Mouse (Mus musculus): ENCODE data around the gene Prdm10.
A peak's percentile ranks its signal among the peaks of the same experiment; 100 is the strongest.

Prdm10 gene

GRCm38 (mm10) chr9:31354051-31354450 lies 73.7 kb downstream of the Prdm10 start:
- DNase-seq (ENCODE audit: low read depth): no peak

GRCm38 (mm10) chr9:31363698-31364609 lies 83.6 kb downstream of the Prdm10 start:
- DNase-seq (ENCODE audit: low read depth): no peak

GRCm38 (mm10) chr9:31365086-31365485 lies 84.7 kb downstream of the Prdm10 start:
- no peak for DNase-seq (ENCODE audit: low read depth)

GRCm38 (mm10) chr9:31371740-31372139 lies 91.4 kb downstream of the Prdm10 start:
- no peak for DNase-seq (ENCODE audit: low read depth)

- DNase-seq (ENCODE audit: low read depth): no peak
These were observed 96.3 kb downstream of the Prdm10 start for GRCm38 (mm10) chr9:31376661-31377060.

GRCm38 (mm10) chr9:31384786-31385499 lies 104.6 kb downstream of the Prdm10 start:
- DNase-seq (ENCODE audit: low read depth): peak; percentile 11

- DNase-seq (ENCODE audit: low read depth): no peak
These were observed 105.1 kb downstream of the Prdm10 start for GRCm38 (mm10) chr9:31385500-31385869.

- DNase-seq (ENCODE audit: low read depth): peak; percentile 97
These were observed 105.6 kb downstream of the Prdm10 start, which contains the start of gene Nfrkb for GRCm38 (mm10) chr9:31385947-31386354. Nfrkb (plus strand) TSS chr9:31386192.

- peak; percentile 71 for DNase-seq (ENCODE audit: low read depth)
These were observed 106.2 kb downstream of the Prdm10 start for GRCm38 (mm10) chr9:31386368-31387180.

- no peak for DNase-seq (ENCODE audit: low read depth)
These were observed 106.9 kb downstream of the Prdm10 start for GRCm38 (mm10) chr9:31387206-31387605.

- peak; percentile 75 for DNase-seq (ENCODE audit: low read depth)
These were observed 120.1 kb downstream of the Prdm10 start for GRCm38 (mm10) chr9:31400441-31400840.

- no peak for DNase-seq (ENCODE audit: low read depth)
These were observed 124.0 kb downstream of the Prdm10 start for GRCm38 (mm10) chr9:31404311-31404710.

- DNase-seq (ENCODE audit: low read depth): peak; percentile 49
These were observed 124.9 kb downstream of the Prdm10 start for GRCm38 (mm10) chr9:31405217-31405616.

- no peak for DNase-seq (ENCODE audit: low read depth)
These were observed 131.8 kb downstream of the Prdm10 start for GRCm38 (mm10) chr9:31412165-31412564.

GRCm38 (mm10) chr9:31418821-31419220 lies 138.5 kb downstream of the Prdm10 start:
- no peak for DNase-seq (ENCODE audit: low read depth)

- no peak for DNase-seq (ENCODE audit: low read depth)
These were observed 141.8 kb downstream of the Prdm10 start for GRCm38 (mm10) chr9:31422143-31422542.

GRCm38 (mm10) chr9:31428971-31429370 lies 148.6 kb downstream of the Prdm10 start:
- no peak for DNase-seq (ENCODE audit: low read depth)

- no peak for DNase-seq (ENCODE audit: low read depth)
These were observed 149.7 kb downstream of the Prdm10 start for GRCm38 (mm10) chr9:31430011-31430410.

All from induced T-regulatory cell, adult 2 months (primary cell).